Mouse (Mus musculus): ENCODE data around the gene Gab2. TPM values are rescaled to one million over a fixed set of nuclear protein-coding genes. Genes with fewer than 3 reads are reported as not detected.
A peak's percentile ranks its signal among the peaks of the same experiment; 100 is the strongest.

The Gab2 gene
- total RNA-seq, 2 experiments from 2014 or later: 16.6 to 17.3 TPM

DNA sequence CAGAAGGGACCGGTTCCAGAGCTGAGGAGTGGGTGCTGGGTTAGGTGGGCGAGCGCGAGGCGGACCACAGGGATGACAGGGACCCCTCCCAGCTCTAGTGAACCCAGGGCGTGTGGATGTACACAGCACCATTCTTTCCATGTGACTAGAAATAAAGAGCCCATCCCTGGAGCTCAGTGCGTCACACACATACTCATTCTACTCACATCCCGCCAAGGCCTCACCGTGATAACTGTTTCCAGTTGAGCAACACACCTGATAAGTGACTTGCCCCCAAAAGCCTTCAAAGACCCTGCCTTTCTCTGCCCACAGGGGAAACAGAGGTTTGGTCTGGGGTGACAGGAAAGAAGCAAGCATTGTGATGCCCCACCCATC is 251.3 kb downstream of the Gab2 start:
- no peak for DNase-seq (ENCODE audit: low spot score in 2 of 2)
- intact Hi-C loops (cut with DNase I): no loop called here

DNA sequence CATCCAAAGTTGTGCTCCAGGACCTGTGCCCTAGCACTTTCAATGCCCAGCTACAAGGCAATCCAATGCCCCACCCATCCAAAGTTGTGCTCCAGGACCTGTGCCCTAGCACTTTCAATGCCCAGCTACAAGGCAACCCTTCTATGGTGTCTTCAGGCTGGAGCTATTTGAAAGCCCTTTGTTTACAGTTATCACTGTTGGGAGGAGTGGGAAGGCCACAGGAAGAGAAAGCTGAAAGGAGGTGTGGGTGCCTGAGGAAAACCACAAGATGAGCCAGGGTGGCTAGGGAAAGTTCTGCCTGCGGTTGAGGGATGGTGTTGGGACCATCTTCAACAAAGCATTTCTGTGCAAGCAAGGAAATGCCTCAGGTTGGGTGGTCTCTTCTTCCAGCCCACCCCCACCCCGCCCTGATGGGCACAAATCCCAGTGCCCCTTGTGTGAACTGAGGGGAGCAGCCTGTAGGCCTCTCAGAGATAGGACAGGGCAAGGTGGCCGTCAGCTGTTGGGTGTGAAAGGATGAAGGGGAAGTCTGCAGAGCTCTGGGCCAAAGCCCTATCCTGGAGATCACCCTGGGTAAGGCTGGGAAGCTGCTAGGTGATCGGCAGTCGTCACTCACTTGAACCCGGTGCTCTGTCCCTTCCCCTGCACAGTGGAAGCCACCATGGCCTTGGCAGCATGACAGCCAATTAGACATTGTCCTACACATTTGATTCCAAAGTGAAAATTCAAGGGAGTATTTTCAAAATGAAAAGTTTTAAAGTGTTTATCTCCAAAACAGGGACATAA is 251.9 kb downstream of the Gab2 start:
- intact Hi-C loops (cut with DNase I): no loop called here
- no peak for DNase-seq (ENCODE audit: low spot score in 2 of 2)

DNA sequence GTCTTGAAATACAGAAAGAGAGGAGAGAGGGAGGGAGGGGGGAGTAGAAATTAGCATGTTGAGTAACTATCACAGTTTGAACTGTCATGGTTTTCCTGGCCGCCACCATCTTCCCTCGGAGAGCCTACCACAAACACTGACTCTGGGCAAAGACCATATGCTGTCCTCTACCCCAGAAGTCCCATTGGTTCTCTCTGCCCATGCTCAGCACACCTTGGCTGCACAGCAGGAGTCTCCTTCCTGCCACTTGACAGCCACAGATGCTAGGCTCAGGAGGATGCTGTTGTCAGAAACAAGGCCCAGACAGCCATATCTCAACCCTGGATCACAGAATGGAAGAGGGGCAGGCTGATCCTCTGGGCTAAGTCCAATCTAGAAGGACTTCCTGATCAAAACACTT is 253.0 kb downstream of the Gab2 start:
- intact Hi-C loops (cut with DNase I): no loop called here
- DNase-seq (ENCODE audit: low spot score in 2 of 2): no peak

DNA sequence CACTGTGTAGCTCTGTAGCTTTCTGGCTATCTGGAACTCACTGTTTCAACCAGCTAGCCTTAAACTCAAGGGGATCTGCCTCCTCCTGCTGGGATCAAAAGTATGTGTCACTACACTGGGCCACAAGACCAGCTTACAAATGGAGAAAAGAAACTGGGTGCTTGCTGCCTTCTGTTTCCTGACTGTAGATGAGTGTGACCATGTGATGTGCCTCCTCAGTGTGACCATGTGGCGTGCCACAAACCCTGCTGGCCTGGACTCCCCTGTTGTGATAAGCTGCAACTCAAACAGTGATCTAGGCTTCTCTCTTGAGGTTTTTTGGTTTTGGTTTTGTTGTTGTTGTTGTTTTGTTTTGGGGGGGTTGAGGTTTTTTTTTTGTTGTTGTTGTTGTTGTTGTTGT is 255.3 kb downstream of the Gab2 start:
- intact Hi-C loops (cut with DNase I): no loop called here
- no peak for DNase-seq (ENCODE audit: low spot score in 2 of 2)

DNA sequence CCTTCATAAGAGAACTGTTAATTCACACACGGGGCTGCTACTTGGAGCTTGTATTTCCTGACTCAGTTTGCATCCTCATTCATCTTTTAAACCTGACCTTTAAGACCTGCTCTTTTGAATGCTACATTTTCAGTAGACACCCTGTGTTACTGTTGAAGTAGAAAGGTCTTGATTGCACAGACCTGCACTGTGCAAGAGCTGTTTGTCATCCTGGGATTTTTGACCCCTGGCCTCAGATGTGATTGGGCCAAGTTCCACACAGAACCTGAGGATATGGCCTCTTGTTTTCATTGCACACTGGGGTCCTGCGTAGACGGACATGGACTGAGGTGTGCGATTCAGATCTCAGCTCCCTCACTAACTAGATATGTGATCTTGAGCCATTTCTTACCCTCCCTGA is 257.2 kb downstream of the Gab2 start:
- intact Hi-C loops (cut with DNase I): no loop called here
- no peak for DNase-seq (ENCODE audit: low spot score in 2 of 2)

DNA sequence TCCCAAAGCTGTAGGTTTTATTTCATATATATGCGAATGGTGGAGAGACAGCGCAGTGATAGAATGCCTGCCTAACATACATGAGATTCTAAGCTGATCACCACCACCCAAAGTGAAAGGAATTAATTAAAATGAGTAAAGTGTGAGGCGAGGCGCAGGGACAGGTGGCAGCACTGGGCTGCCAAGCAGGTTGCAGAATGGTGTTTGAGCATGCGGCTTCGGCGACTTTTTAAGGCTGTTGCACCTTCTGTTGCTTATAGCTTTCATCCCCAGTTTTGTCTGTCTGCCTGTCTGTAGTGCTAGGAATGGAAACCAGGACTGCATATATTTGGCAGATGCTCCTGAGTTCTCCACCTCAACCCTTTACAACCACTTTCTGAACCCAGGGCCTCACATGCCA is 258.2 kb downstream of the Gab2 start:
- no peak for DNase-seq (ENCODE audit: low spot score in 2 of 2)
- intact Hi-C loops (cut with DNase I): no loop called here

DNA sequence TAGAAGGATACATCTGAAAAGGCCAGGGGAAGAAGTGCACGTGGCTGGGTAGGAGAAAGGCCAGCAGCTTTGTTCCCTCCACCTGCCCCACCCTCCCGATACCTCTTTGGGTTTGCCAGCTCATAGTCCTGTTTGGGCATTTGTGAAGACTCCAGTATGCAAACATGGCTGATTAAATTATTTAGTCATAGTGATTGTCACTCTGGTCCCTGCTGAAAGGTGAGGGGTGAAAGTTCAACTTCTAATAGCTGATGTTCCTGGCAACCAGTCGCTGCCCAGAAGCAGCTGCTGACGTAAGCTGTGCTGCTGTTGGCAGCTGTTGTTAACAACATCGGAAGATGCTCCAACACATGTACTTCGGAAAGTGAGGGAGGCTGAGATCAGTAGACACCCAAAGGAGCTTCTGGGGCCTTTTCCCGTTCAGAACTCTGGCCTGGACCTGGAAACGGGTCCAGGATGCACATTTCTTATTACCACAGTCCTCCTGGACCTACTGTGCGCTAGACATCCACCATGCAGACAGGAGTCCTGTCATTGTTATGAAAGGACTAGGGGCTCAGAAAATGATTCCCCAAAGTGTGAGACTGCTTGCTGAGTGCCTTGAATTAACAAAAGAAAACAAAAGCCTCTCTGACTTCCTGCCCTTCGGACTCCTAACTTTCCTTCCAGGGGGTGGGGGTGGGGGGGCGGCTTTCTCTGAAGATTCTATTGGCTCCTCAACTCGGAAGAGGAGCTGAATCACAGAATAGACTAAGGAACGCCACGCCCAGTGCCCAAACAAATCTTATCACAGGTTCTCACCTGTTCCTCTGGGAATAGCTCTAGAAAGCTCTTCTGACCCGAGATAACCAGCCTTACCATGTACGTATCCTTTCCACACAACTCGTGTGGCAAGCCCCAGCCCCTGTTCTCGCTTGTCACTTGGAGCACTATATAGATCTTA is 259.8 kb downstream of the Gab2 start:
- no peak for DNase-seq (ENCODE audit: low spot score in 2 of 2)
- intact Hi-C loops (cut with DNase I): no loop called here

DNA sequence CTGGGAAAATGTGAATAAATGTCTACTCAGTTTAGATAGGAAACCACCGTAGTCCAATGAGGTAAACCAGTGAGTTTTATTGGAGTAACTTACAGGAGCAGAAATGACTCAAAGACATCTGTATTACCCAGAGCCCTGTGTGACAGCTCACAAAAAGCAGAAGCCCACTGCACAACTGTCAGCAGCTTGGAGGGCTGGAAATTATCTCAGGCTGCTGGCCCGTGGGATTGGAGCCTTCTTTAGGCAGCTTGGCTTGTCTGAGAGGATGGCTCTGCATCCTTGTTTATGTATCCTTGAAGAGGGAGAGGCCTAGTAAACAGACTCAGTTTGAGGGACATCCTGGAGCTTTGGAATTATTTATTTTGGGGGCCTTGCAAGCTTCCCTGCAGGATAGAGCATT is 261.6 kb downstream of the Gab2 start:
- intact Hi-C loops (cut with DNase I): no loop called here
- DNase-seq (ENCODE audit: low spot score in 2 of 2): no peak

DNA sequence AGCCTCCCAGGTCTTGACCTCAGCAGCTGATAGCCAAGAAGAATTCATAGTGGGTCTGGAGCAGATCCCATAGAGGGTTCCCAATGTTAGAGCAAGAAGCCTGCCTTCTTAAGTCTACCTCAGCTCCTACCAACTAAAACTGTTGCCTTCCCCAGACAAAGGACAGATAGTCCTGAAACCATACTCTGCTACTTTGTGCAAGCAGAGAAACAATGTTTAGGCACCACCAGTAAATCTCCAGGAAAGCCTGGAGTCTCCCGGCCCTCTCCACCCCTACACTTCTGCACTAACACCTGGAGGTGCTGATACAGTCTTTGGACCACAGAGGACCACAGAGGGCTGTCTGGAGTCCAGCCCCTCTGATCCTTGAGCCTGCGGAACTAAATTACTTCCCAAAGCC is 263.3 kb downstream of the Gab2 start:
- DNase-seq (ENCODE audit: low spot score in 2 of 2): no peak
- intact Hi-C loops (cut with DNase I): loop anchor here (2.0 kb wide), 1 partner anchor 42 kb away; no protein-coding TSS in a partner anchor

DNA sequence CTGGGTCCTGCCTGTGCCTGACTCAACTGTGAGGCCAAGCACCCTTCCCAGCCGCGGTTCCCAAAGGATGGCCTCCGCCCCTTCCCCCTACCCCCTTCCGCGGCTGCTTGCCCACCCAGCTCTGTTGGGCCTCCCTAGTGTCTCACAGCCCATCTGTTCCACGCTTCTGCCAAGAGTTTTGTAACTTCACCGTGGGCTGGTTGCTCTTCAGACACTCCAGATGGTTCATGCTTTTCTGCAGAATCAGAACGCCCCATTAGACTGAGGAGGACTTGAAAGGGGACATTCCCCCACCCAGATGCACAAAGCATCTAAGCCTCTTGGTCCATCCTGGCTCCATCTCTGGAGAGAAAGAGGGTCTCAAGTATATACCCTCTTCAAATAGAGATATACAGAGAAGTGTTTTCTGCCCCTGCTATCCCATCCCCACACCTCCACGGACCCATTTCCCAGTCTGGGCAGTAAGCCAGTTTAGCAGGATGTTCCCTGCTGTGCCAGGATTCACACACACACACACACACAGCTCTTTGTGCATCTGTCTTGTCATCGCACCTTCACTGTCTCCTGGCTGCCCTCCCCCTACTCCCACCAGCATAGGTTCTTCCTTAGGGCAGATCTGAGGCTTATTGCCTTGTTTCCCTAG is 264.0 kb downstream of the Gab2 start:
- intact Hi-C loops (cut with DNase I): loop anchor here (2.0 kb wide), 1 partner anchor 41 kb away; no protein-coding TSS in a partner anchor
- DNase-seq (ENCODE audit: low spot score in 2 of 2): peak; percentile 74 to 92

DNA sequence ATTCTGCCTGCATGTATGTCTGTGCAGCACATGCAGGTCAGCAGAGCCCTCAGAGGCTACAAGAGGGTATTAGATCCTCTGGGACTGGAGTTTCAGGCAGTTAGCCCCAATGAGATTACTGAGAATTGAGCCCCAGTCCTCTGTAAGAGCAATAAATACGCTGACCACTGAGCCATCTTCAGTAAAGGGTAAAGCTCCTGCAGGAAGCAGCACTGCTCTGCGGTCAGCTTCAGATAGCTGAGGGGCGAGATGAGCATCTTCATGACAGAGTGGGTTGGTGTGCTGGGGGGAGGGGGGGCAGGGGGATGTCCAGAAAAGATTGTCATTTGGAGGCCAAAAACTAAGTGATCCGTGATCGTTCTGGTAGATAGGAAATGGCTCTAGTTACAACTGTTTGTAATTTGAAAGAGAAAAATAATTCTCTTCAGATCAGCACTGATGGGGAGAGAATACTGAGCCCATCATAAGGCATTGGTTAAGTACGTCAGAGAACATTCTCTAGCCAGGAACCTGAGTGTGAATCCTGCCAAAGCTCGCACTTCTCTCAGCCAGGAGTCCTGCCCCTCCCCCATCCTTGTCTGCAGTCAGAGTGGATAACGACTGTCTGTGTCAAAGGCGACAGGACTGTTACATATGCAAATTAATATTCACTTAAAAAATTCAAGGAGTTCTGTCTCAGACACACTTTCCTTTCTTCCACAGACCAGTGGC is 264.9 kb downstream of the Gab2 start:
- intact Hi-C loops (cut with DNase I): no loop called here
- DNase-seq (ENCODE audit: low spot score in 2 of 2): no peak

DNA sequence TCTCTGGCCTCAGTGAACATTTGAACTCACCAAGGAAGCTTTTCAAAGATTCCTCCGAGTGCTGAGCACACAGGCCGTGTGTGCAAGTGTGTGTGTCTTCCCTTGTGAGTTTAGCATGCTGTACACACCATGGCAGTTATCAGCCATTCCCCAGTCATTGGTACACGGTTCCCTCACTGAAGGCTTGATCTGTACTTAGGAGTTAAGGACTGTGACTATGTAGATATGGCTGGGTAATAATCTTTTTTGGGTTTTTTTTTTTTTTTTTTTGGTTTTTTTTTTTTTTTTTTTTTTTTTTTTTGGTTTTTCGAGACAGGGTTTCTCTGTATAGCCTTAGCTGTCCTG is 265.4 kb downstream of the Gab2 start:
- DNase-seq (ENCODE audit: low spot score in 2 of 2): no peak
- intact Hi-C loops (cut with DNase I): no loop called here

DNA sequence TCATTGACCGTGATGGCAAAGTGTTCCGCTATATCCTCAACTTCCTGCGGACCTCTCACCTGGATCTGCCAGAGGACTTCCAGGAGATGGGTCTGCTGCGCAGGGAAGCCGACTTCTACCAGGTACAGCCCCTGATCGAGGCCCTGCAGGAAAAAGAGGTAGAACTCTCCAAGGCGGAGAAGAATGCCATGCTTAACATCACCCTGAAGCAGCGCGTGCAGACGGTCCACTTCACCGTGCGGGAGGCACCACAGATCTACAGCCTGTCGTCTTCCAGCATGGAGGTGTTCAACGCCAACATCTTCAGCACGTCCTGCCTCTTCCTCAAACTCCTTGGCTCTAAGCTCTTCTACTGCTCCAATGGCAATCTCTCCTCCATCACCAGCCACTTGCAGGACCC is 266.1 kb downstream of the Gab2 start:
- intact Hi-C loops (cut with DNase I): no loop called here
- no peak for DNase-seq (ENCODE audit: low spot score in 2 of 2)

DNA sequence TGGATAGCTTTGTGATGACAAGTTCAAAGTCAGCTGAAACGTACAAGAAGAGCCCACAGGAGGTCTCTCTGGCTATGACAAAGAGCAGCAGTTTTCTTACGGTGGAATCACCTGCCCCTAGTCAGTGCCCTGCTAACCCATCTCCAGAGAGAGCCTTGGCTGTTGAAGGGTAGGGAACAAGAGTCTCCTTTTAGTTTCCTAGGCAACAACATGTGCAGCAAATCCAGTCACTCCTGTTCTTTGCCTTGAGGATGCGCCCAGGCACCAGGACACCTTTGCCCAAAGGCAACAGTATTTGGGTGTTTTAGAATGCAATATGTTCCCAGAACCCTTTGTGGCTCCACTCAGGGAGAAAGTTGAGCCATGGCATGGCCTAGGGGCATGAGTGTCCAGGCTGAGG is 266.9 kb downstream of the Gab2 start:
- DNase-seq (ENCODE audit: low spot score in 2 of 2): no peak
- intact Hi-C loops (cut with DNase I): no loop called here

DNA sequence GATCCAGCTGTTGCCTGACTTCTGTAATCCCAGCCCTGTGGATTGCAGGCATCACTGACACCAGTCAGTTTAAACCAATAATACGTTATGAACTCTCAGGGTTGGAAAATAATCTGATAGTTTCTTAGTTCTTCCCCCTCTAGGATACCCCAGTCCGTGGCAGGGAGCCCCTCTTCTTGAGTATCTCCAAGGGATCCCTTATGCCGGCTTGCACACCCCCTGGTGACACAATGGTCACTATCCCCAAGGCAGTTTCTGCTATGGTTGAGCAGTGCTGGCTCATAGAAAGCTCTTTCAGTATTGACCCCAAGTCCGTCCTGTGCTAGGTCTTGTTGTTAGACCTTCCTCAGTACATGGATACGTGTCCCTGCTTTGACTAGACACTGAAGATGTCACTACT is 267.4 kb downstream of the Gab2 start:
- intact Hi-C loops (cut with DNase I): no loop called here
- DNase-seq (ENCODE audit: low spot score in 2 of 2): no peak

DNA sequence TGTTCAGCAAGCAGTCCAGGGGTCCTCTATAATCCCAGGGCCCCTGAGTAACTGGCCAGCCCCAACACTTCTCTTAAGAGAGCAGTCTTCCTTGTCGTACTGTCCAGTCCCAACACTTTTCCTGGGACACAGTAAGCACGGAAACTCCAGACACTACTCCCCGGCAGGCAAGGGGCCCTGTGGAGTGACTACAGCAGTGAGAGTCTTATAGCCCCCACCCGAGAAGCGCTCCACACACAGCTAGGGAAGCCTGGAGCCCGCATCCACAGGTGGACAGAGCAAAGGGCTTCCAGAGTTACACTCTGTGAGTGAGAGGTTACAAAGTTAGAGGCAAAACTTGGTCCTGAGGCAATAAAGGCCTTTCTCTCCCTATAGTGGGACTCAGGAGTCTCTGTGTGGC is 268.1 kb downstream of the Gab2 start:
- intact Hi-C loops (cut with DNase I): no loop called here

DNA sequence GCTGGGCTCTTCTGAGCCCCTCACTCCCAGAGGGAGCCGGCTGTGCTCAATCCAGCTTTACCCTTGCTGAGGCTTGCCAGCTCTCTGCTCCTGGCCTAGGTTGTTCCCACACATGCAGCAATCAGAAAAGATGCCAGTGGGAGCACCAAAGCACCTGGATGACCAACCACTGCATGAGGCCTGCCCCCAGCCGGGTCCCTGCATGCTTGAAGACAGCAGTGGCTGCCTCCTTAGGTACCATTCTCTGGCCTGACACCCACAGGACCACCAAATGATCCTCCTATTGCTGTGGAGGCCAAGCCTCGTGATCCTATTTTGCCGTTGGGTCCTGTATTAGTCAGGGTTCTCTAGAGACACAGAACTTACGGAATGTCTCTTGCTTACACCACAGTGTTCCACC is 269.5 kb downstream of the Gab2 start:
- intact Hi-C loops (cut with DNase I): no loop called here
- no peak for DNase-seq (ENCODE audit: low spot score in 2 of 2)

More for the DNA sequence above, 268.1 kb downstream of the Gab2 start:
- no peak for DNase-seq (ENCODE audit: low spot score in 2 of 2)

DNA sequence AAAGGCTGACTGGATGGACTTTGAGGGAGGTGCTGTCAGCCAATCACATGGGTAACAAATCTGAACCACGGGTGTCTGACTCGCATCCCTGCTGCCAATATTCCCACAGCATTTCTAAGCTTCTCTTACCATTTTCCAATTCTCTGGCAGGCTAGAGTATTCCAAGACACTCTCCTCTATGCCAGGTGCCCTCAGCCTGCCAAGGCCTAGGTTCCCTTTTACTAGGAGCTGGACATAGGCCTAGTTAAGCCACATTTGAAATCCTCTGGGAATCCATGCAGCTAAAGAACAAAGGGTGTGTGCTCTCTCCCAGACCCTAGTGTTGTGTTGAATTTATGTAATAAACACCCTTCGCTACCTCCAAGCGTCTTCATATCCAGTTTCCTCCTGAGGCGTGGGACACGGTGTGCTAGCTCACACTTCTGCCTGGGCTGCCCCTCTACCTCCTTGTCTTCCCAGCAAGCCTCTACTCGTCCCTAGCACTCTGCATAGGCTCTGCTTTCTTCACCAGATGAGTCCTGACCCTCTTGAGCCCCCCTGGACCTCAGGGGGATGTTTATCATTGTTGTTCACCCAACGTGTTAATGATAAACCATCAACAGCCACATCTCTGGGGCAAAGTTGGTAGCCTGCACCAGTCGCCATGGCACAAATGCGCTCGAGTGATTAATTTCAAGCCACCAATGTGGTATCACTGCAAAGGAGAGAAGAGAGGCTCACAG is 270.6 kb downstream of the Gab2 start:
- DNase-seq (ENCODE audit: low spot score in 2 of 2): no peak
- intact Hi-C loops (cut with DNase I): no loop called here

DNA sequence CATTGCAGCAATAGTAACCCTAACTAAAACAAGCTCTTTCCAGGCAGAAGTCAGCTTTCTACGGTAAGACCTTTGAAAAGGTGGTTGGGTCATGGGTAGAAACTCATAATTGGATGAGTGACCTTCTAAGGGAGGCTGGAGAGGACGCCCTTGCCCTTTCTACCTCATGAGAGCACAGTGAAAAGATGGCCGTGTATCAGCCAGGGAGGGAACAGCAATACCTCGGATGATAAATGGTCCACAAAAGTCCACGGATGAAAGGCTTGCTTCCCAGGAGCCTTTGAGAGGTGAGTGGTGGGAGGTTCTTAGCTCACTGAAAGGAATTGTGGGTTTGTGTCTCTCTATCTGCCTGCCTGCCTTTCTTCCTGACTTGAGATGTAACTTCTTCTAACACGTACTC is 272.0 kb downstream of the Gab2 start:
- DNase-seq (ENCODE audit: low spot score in 2 of 2): no peak
- intact Hi-C loops (cut with DNase I): no loop called here

Measured in left cerebral cortex, postnatal 14 days (tissue).